Mouse (Mus musculus) heart, embryonic 11.5 days (tissue): ENCODE measurements at regions not wholly inside any gene's neighbourhood (a gene's known extent, or its start where the extent isn't known, plus 50 kb on each side); places are given as distances from the start of the nearest gene placed in this dataset.

Experiments used
- ATAC-seq: fragments of 200-750 bp; cut with Nextera tagmentation; replicated peaks from 2 replicates; pipeline ENCODE4 v1.8.0; 2017; ENCODE audit warnings: moderate library complexity; ENCODE audit not compliant: insufficient number of reproducible peaks, low FRiP score, low TSS enrichment
- H3K27ac ChIP-seq: fragments of 300-500 bp; sonication (generic); 2 replicates; pipeline ENCODE4 v1.5.1; 2014; ENCODE audit warnings: mild to moderate bottlenecking, low read depth, low read length
- H3K27me3 ChIP-seq: fragments of 300-500 bp; sonication (generic); 2 replicates; pipeline ENCODE4 v1.6.1; 2014; ENCODE audit warnings: mild to moderate bottlenecking, low read length, mixed read lengths; ENCODE audit not compliant: control insufficient read depth, insufficient read depth
- H3K36me3 ChIP-seq: fragments of 300-500 bp; sonication (generic); 2 replicates; pipeline ENCODE4 v1.6.1; 2014; ENCODE audit warnings: mild to moderate bottlenecking, low read length, moderate library complexity, mixed read lengths; ENCODE audit not compliant: control insufficient read depth, insufficient read depth
- H3K4me1 ChIP-seq: fragments of 300-500 bp; sonication (generic); 2 replicates; pipeline ENCODE4 v1.6.1; 2014; ENCODE audit warnings: low read length; ENCODE audit not compliant: control insufficient read depth, insufficient read depth
- H3K4me2 ChIP-seq: fragments of 300-500 bp; sonication (generic); 2 replicates; pipeline ENCODE4 v1.6.1; 2014; ENCODE audit warnings: mild to moderate bottlenecking, moderate library complexity
- H3K4me3 ChIP-seq: fragments of 300-500 bp; sonication (generic); 2 replicates; pipeline ENCODE4 v1.5.1; 2014; ENCODE audit warnings: low read depth, low read length
- H3K9ac ChIP-seq: fragments of 300-500 bp; sonication (generic); 2 replicates; pipeline ENCODE4 v1.6.1; 2014; ENCODE audit warnings: mild to moderate bottlenecking, low read depth, low read length, moderate library complexity
- H3K9me3 ChIP-seq: fragments of 300-500 bp; sonication (generic); replicated peaks from 2 replicates; pipeline ENCODE4 v1.6.1; 2016; ENCODE audit warnings: low read length; ENCODE audit not compliant: control insufficient read depth
- WGBS: fragments of 180-500 bp; shearing (Covaris S2); extraction: QIAGEN DNeasy Blood & Tissue Kit; methylation state at CpG from one replicate; pipeline ENCODE4 v1.1.7; 2014; ENCODE audit not compliant: insufficient replicate concordance; 5-methylcytosine and 5-hydroxymethylcytosine counted together

DNA sequence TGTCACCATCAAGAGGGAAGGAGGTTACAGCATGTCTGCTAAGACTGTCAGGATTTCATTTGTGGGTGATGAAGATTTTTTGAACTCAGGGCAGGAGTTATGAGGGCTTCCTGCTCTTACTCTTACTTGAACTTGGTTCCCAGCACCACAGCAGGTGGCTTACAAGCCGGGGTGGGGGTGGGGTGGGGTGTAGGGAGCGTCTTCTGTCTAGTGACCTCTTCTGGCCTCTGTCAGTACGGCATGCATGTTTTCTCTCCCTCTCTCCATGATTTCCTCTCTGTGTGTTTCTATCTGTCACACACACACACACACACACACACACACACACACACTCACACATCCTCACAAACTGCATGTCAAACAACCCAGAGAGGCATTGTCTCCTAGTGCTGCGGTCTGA lies 64.5 kb upstream of the Pias1 start:
- no peak overlapping the region for H3K4me2 ChIP-seq
- no peaks in the 10 kb centered on the region for H3K27me3 ChIP-seq
- H3K4me3 ChIP-seq = no peak overlapping the region
- no peaks in the 10 kb centered on the region for H3K36me3 ChIP-seq
- H3K27ac ChIP-seq = no peak overlapping the region
- H3K9ac ChIP-seq = no peak overlapping the region
- no peaks in the 10 kb centered on the region for H3K4me1 ChIP-seq
- H3K9me3 ChIP-seq = no peaks in the 10 kb centered on the region
- ATAC-seq = no peak
- WGBS = 50% methylated on average over 4 of the region's 4 CpGs

DNA sequence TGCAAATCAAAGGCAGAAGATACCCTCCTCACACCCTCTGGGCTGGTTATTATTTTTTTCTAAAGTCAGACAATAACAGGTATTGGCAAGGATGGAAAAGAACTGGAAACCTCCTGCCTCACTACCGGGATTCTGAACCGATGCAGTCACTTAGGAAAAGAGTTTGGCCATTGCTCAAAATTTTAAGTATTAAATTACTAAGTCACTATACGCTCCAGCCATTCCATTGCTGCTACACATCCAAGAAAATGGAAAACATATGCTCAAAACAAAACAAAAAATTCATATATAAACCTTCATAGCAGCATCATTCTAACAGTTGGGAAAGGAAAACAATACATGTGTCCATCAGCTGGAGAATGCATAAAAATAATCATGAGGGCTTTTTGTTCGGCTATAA lies 63.9 kb upstream of the Pias1 start:
- H3K27ac ChIP-seq = no peak overlapping the region
- no peak for ATAC-seq
- no peak overlapping the region for H3K9ac ChIP-seq

GRCm38 (mm10) chr9:63049290-63049689 lies 61.6 kb upstream of the Pias1 start:
- Histone ChIP-seq H3K9me3 (no peaks in the 10 kb centered on the region), H3K36me3 (no peaks in the 10 kb centered on the region), H3K4me2 (no peak overlapping the region), H3K27me3 (no peaks in the 10 kb centered on the region), H3K27ac (no peak overlapping the region), H3K4me1 (no peaks in the 10 kb centered on the region), H3K9ac (no peak overlapping the region), H3K4me3 (no peak overlapping the region)
- ATAC-seq = no peak
- 80% methylated on average over 5 of the region's 5 CpGs for WGBS

More for the DNA sequence above, 63.9 kb upstream of the Pias1 start:
- Histone ChIP-seq H3K36me3 (no peaks in the 10 kb centered on the region), H3K4me3 (no peak overlapping the region), H3K27me3 (no peaks in the 10 kb centered on the region), H3K4me1 (no peaks in the 10 kb centered on the region), H3K4me2 (no peak overlapping the region), H3K9me3 (no peaks in the 10 kb centered on the region)
- WGBS = 87% methylated on average over 4 of the region's 4 CpGs

GRCm38 (mm10) chr9:63046981-63047380 lies 59.3 kb upstream of the Pias1 start:
- no peaks in the 10 kb centered on the region for H3K36me3 ChIP-seq
- no peaks in the 10 kb centered on the region for H3K27me3 ChIP-seq
- H3K27ac ChIP-seq = no peak overlapping the region
- H3K9me3 ChIP-seq = no peaks in the 10 kb centered on the region
- no peak for ATAC-seq
- H3K4me1 ChIP-seq = no peaks in the 10 kb centered on the region
- no peak overlapping the region for H3K9ac ChIP-seq
- 88% methylated on average over 3 of the region's 3 CpGs for WGBS
- H3K4me2 ChIP-seq = no peak overlapping the region
- H3K4me3 ChIP-seq = no peak overlapping the region

- H3K4me3 ChIP-seq = no peak overlapping the region
- H3K9me3 ChIP-seq = no peaks in the 10 kb centered on the region
- ATAC-seq = no peak
- no peaks in the 10 kb centered on the region for H3K27me3 ChIP-seq
- H3K27ac ChIP-seq = no peak overlapping the region
- H3K36me3 ChIP-seq = no peaks in the 10 kb centered on the region
- no peaks in the 10 kb centered on the region for H3K4me1 ChIP-seq
- WGBS = 86% methylated on average over 4 of the region's 4 CpGs
- H3K4me2 ChIP-seq = no peak overlapping the region
- no peak overlapping the region for H3K9ac ChIP-seq
Observed at GRCm38 (mm10) chr9:63045531-63045930, 57.8 kb upstream of the Pias1 start.

- no peaks in the 10 kb centered on the region for H3K4me1 ChIP-seq
- WGBS = 34% methylated on average over 3 of the region's 3 CpGs
- H3K9me3 ChIP-seq = no peaks in the 10 kb centered on the region
- H3K9ac ChIP-seq = no peak overlapping the region
- no peaks in the 10 kb centered on the region for H3K36me3 ChIP-seq
- no peak overlapping the region for H3K27ac ChIP-seq
- H3K4me2 ChIP-seq = no peak overlapping the region
- H3K27me3 ChIP-seq = no peaks in the 10 kb centered on the region
- H3K4me3 ChIP-seq = no peak overlapping the region
- no peak for ATAC-seq
Observed at GRCm38 (mm10) chr9:63043304-63043703, 55.6 kb upstream of the Pias1 start.

- H3K9ac ChIP-seq = no peak overlapping the region
- no peak overlapping the region for H3K27ac ChIP-seq
- no peak for ATAC-seq
- no peak overlapping the region for H3K4me2 ChIP-seq
- WGBS = 84% methylated on average over 6 of the region's 6 CpGs
- no peaks in the 10 kb centered on the region for H3K9me3 ChIP-seq
- H3K36me3 ChIP-seq = no peaks in the 10 kb centered on the region
- no peaks in the 10 kb centered on the region for H3K4me1 ChIP-seq
- H3K27me3 ChIP-seq = no peaks in the 10 kb centered on the region
- H3K4me3 ChIP-seq = no peak overlapping the region
Observed at GRCm38 (mm10) chr9:63038031-63038430, 50.3 kb upstream of the Pias1 start.
